In genomic region chr13:39523856-39524301, GRCm38 (mm10) we compare ENCODE assay signal across 12 mouse cellular contexts.
DNase-seq lines count a peak whose midpoint lies in the region; ATAC-seq and TF ChIP-seq lines count a peak whose summit lies in the region.
"Had no signal": no experiment of that assay in that cellular context is flagged by ENCODE, and none has a peak within 500 bp of the region (broad histone marks: within the 10 kb centered on the region; RNA-seq: fewer than 3 reads in every experiment).

No protein-coding gene starts in this region.

- H3K4me3 ChIP-seq in forebrain, embryonic 11.5 days (ENCODE audit: low read depth, low read length), result no peak overlapping the region
- H3K4me3 ChIP-seq in hindbrain, postnatal 0 days (ENCODE audit: low read length), result no peak overlapping the region
- no peak overlapping the region for H3K4me3 ChIP-seq in neural tube, embryonic 14.5 days (ENCODE audit: low read depth, low read length)
- H3K4me3 ChIP-seq: embryonic facial prominence, embryonic 15.5 days; limb, embryonic 12.5 days; lung, embryonic 15.5 days had no signal

- no peaks in the 10 kb centered on the region; the same call in 1 of the 2 replicates for H3K4me1 ChIP-seq in forebrain, embryonic 11.5 days (replicated peaks; ENCODE audit: control insufficient read depth, insufficient read depth, low read length)
- no peaks in the 10 kb centered on the region for H3K4me1 ChIP-seq in hindbrain, postnatal 0 days (ENCODE audit: insufficient read depth, low read length)
- H3K4me1 ChIP-seq in neural tube, embryonic 14.5 days (ENCODE audit: control insufficient read depth, insufficient read depth, low read length), result peaks cover 12% of the 10 kb centered on the region; the same call in 1 of the 2 replicates
- H3K4me1 ChIP-seq: embryonic facial prominence, embryonic 15.5 days; limb, embryonic 12.5 days; lung, embryonic 15.5 days had no signal

- no peak overlapping the region for H3K27ac ChIP-seq in forebrain, embryonic 11.5 days (ENCODE audit: low read depth, low read length)
- H3K27ac ChIP-seq in hindbrain, postnatal 0 days, result no peak overlapping the region
- peak overlapping the region; percentile 5; the same call in 1 of the 2 replicates for H3K27ac ChIP-seq in neural tube, embryonic 14.5 days (ENCODE audit: low read depth, low read length)
- H3K27ac ChIP-seq: embryonic facial prominence, embryonic 15.5 days; limb, embryonic 12.5 days; lung, embryonic 15.5 days had no signal

- ATAC-seq in forebrain, embryonic 11.5 days (replicated peaks; ENCODE audit: low FRiP score), result peak; percentile 94
- peak; percentile 88 for ATAC-seq in hindbrain, postnatal 0 days
- peak; percentile 96 for ATAC-seq in neural tube, embryonic 14.5 days (ENCODE audit: low read depth)

- no peaks in the 10 kb centered on the region for H3K36me3 ChIP-seq in forebrain, embryonic 11.5 days (ENCODE audit: control insufficient read depth, insufficient read depth, low read length)
- no peaks in the 10 kb centered on the region for H3K36me3 ChIP-seq in hindbrain, postnatal 0 days (ENCODE audit: insufficient read depth, low read length)
- no peaks in the 10 kb centered on the region for H3K36me3 ChIP-seq in neural tube, embryonic 14.5 days (ENCODE audit: control insufficient read depth, insufficient read depth, low read length)
- H3K36me3 ChIP-seq: embryonic facial prominence, embryonic 15.5 days; limb, embryonic 12.5 days; lung, embryonic 15.5 days had no signal

- peak overlapping the region; percentile 24; the same call in 1 of the 2 replicates for H3K4me2 ChIP-seq in forebrain, embryonic 11.5 days (ENCODE audit: low read depth, low read length, severe bottlenecking)
- peak overlapping the region; percentile 14; the same call in 1 of the 2 replicates for H3K4me2 ChIP-seq in hindbrain, postnatal 0 days (ENCODE audit: low read depth, low read length)
- H3K4me2 ChIP-seq in neural tube, embryonic 14.5 days (ENCODE audit: low read depth, low read length), result peak overlapping the region; percentile 30
- H3K4me2 ChIP-seq: embryonic facial prominence, embryonic 15.5 days; limb, embryonic 12.5 days; lung, embryonic 15.5 days had no signal

- H3K9me3 ChIP-seq in forebrain, embryonic 11.5 days (ENCODE audit: control insufficient read depth, low read length), result no peaks in the 10 kb centered on the region
- no peaks in the 10 kb centered on the region for H3K9me3 ChIP-seq in hindbrain, postnatal 0 days (ENCODE audit: low read length)
- H3K9me3 ChIP-seq in neural tube, embryonic 14.5 days (ENCODE audit: control insufficient read depth, low read length), result no peaks in the 10 kb centered on the region
- H3K9me3 ChIP-seq: embryonic facial prominence, embryonic 15.5 days; limb, embryonic 12.5 days; lung, embryonic 15.5 days had no signal

- WGBS in forebrain, embryonic 11.5 days, result 9% methylated on average over 9 of the region's 9 CpGs
- WGBS in hindbrain, postnatal 0 days, result 15% methylated on average over 9 of the region's 9 CpGs
- WGBS in neural tube, embryonic 14.5 days, result 8% methylated on average over 9 of the region's 9 CpGs

- no peak overlapping the region for H3K9ac ChIP-seq in forebrain, embryonic 11.5 days (ENCODE audit: low read length)
- H3K9ac ChIP-seq in hindbrain, postnatal 0 days (replicated peaks; ENCODE audit: low read length), result no peak overlapping the region
- H3K9ac ChIP-seq in neural tube, embryonic 14.5 days (replicated peaks; ENCODE audit: low read depth, low read length), result no peak overlapping the region
- H3K9ac ChIP-seq: embryonic facial prominence, embryonic 15.5 days; limb, embryonic 12.5 days; lung, embryonic 15.5 days had no signal

- peaks cover 24% of the 10 kb centered on the region for H3K27me3 ChIP-seq in forebrain, embryonic 11.5 days (ENCODE audit: control insufficient read depth, insufficient read depth, low read length)
- H3K27me3 ChIP-seq in hindbrain, postnatal 0 days (ENCODE audit: insufficient read depth, low read length), result no peaks in the 10 kb centered on the region
- no peaks in the 10 kb centered on the region; the same call in 1 of the 2 replicates for H3K27me3 ChIP-seq in neural tube, embryonic 14.5 days (ENCODE audit: control insufficient read depth, insufficient read depth, low read length)
- H3K27me3 ChIP-seq: embryonic facial prominence, embryonic 15.5 days; limb, embryonic 12.5 days; lung, embryonic 15.5 days had no signal

- DNase-seq in embryo, embryonic 10.5 days (ENCODE audit: low spot score), result peak; percentile 91
- DNase-seq in forebrain, embryonic 11.5 days (ENCODE audit: low spot score), result peak; percentile 77
- peak; percentile 72 for DNase-seq in hindbrain, postnatal 0 days (ENCODE audit: low spot score)
- no peak for DNase-seq in layer of hippocampus, adult 8-10 months (ENCODE audit: low spot score in 2 of 2)
- DNase-seq in thymus, postnatal 10 days (ENCODE audit: low spot score in 2 of 2), result no peak
- DNase-seq in lung, postnatal 10 days, result no peak
- DNase-seq: gastrocnemius, postnatal 14 days; kidney, postnatal 14 days had no signal

- no peak for TF ChIP-seq CTCF in hindbrain, postnatal 0 days (IDR thresholded peaks at IDR 0.05; ENCODE audit: low read depth)

Comparison
In these comparisons a context has a peak if more than half of its experiments do, and no peak if none do; other contexts are left out.
1. DNase-seq: peak in embryo, embryonic 10.5 days (single experiment), forebrain, embryonic 11.5 days (single experiment) and hindbrain, postnatal 0 days (single experiment); none in layer of hippocampus, adult 8-10 months (0 of 2), thymus, postnatal 10 days (0 of 2) and lung, postnatal 10 days (single experiment).
2. Peak in every context shown above with its lines, with median percentiles within 50 percentile points of each other: ATAC-seq and H3K4me2 ChIP-seq.